In the genomic region with DNA sequence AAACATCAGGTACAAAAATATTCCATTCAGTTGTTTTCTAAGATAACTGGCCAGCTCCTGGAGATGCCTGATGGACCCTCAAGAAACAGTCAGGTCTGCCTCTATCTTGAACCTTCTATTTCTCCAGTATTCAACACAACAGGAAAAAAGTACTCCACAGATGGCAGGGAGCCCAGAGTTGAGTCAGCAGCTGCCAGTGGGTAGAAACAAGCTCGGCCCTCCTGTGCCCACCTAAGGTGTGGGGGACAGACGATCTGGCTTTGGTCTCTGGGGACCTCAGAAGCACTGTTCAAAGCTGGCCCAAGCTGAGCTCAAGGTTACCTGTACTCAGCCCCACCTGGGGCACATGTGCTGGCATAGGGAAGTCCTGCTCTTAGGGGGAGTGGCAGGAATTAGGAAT, we compare ENCODE assay signal across 16 mouse cellular contexts. TPM values are rescaled to one million over a fixed set of nuclear protein-coding genes. Genes with fewer than 3 reads are reported as not detected.
DNase-seq lines count a peak whose midpoint lies in the region; ATAC-seq and TF ChIP-seq lines count a peak whose summit lies in the region.
"Had no signal": no experiment of that assay in that cellular context is flagged by ENCODE, and none has a peak within 500 bp of the region (broad histone marks: within the 10 kb centered on the region; RNA-seq: fewer than 3 reads in every experiment).

No protein-coding gene starts in this region.

- H3K9ac ChIP-seq in intestine, embryonic 16.5 days (ENCODE audit: low read depth, low read length) = no peak overlapping the region
- no peak overlapping the region for H3K9ac ChIP-seq in intestine, embryonic 15.5 days
- H3K9ac ChIP-seq: embryonic facial prominence, embryonic 12.5 days had no signal

- no peak overlapping the region for H3ac ChIP-seq in myocyte (ENCODE audit: control insufficient read depth, insufficient read length)

- 0 out of 2 replicates have a peak overlapping the region, but pooled peaks have one; percentile 4 for H3K27ac ChIP-seq in intestine, embryonic 16.5 days (ENCODE audit: low read length)
- no peak overlapping the region for H3K27ac ChIP-seq in intestine, embryonic 15.5 days
- H3K27ac ChIP-seq: embryonic facial prominence, embryonic 12.5 days; heart, adult 2 months; stomach, postnatal 0 days had no signal

- TF ChIP-seq POLR2A in myocyte (IDR thresholded peaks at IDR 0.05; ENCODE audit: insufficient read length, low read depth) = no peak

- H3K4me1 ChIP-seq in intestine, embryonic 16.5 days (ENCODE audit: control insufficient read depth, insufficient read depth, low read length) = peaks cover 25% of the 10 kb centered on the region
- H3K4me1 ChIP-seq in intestine, embryonic 15.5 days (replicated peaks) = peaks cover 21% of the 10 kb centered on the region

- no peak overlapping the region for H3K4me2 ChIP-seq in intestine, embryonic 16.5 days (ENCODE audit: low read depth, low read length)
- H3K4me2 ChIP-seq in intestine, embryonic 15.5 days (replicated peaks) = no peak overlapping the region
- H3K4me2 ChIP-seq in myocyte (ENCODE audit: low read depth) = peak overlapping the region; percentile 18
- H3K4me2 ChIP-seq: embryonic facial prominence, embryonic 12.5 days; midbrain, embryonic 11.5 days had no signal

- H3K27me3 ChIP-seq in intestine, embryonic 16.5 days (replicated peaks; ENCODE audit: control insufficient read depth, insufficient read depth, low read length) = no peaks in the 10 kb centered on the region
- no peaks in the 10 kb centered on the region for H3K27me3 ChIP-seq in intestine, embryonic 15.5 days (replicated peaks)
- H3K27me3 ChIP-seq in myocyte (ENCODE audit: control insufficient read depth, insufficient read depth, insufficient read length) = no peaks in the 10 kb centered on the region
- H3K27me3 ChIP-seq: embryonic facial prominence, embryonic 12.5 days had no signal

- H3K9me3 ChIP-seq in intestine, embryonic 16.5 days (ENCODE audit: control insufficient read depth, low read length) = no peaks in the 10 kb centered on the region
- no peaks in the 10 kb centered on the region for H3K9me3 ChIP-seq in intestine, embryonic 15.5 days
- H3K9me3 ChIP-seq: embryonic facial prominence, embryonic 12.5 days had no signal

- DNase-seq in adrenal gland, adult (ENCODE audit: inconsistent age in 2 of 2, low spot score in 1 of 2) = peak; percentile 77 to 86
- DNase-seq in adrenal gland, postnatal 4 days (ENCODE audit: low spot score in 2 of 2) = no peak
- peak; percentile 76 for DNase-seq in right cerebral cortex, adult 2 months (ENCODE audit: low spot score in 2 of 2)
- DNase-seq in right cerebral cortex, postnatal 36 days (ENCODE audit: low spot score in 2 of 2) = no peak
- DNase-seq in layer of hippocampus, postnatal 25 days (ENCODE audit: extremely low spot score in 1 of 2, low spot score in 1 of 2) = no peak
- DNase-seq: heart, adult 2 months; kidney, postnatal 10 days; spleen, adult 18-20 months; thymus, postnatal 25 days had no signal

- H3K36me3 ChIP-seq in intestine, embryonic 16.5 days (ENCODE audit: control insufficient read depth, insufficient read depth, low read length) = no peaks in the 10 kb centered on the region
- H3K36me3 ChIP-seq in intestine, embryonic 15.5 days = peaks cover 17% of the 10 kb centered on the region; the same call in 1 of the 2 replicates
- peaks cover 5% of the 10 kb centered on the region for H3K36me3 ChIP-seq in myocyte (ENCODE audit: control insufficient read depth, insufficient read depth)

- peaks cover 34% of the 10 kb centered on the region for H3K79me2 ChIP-seq in myocyte (ENCODE audit: control insufficient read depth, insufficient read depth)

- whole genome bisulfite sequencing in intestine, embryonic 16.5 days = 62% methylated on average over 2 of the region's 2 CpGs
- 56% methylated on average over 2 of the region's 2 CpGs for WGBS in intestine, embryonic 15.5 days

- no peak for ATAC-seq in intestine, embryonic 16.5 days
- no peak for ATAC-seq in intestine, embryonic 15.5 days

- H3K4me3 ChIP-seq in intestine, embryonic 16.5 days (ENCODE audit: low read length) = no peak overlapping the region
- H3K4me3 ChIP-seq in intestine, embryonic 15.5 days (replicated peaks) = no peak overlapping the region
- H3K4me3 ChIP-seq in myocyte = no peak overlapping the region
- H3K4me3 ChIP-seq: embryonic facial prominence, embryonic 12.5 days; heart, adult 2 months had no signal

TF ChIP-seq in myocyte, 11 proteins besides CTCF, POLR2A, EP300 and RAD21:
- TF ChIP-seq MYOG (IDR thresholded peaks at IDR 0.05; ENCODE audit: control insufficient read depth in 1 of 3, insufficient read depth in 1 of 3, insufficient read length in 2 of 3, low read depth in 2 of 3) = no peak
- TF ChIP-seq TCF3 (IDR thresholded peaks at IDR 0.05; ENCODE audit: insufficient read length, low read depth) = no peak
- TF ChIP-seq MYOD1 (IDR thresholded peaks at IDR 0.05; ENCODE audit: control insufficient read depth in 1 of 3, insufficient read length in 2 of 3, low read depth in 2 of 3) = no peak
- TF ChIP-seq TCF12 (IDR thresholded peaks at IDR 0.05; ENCODE audit: insufficient read depth, poor library complexity, severe bottlenecking) = no peak
- no peak for TF ChIP-seq REST (IDR thresholded peaks at IDR 0.05; ENCODE audit: insufficient read depth, insufficient read length)
- no peak for TF ChIP-seq MAX (IDR thresholded peaks at IDR 0.05; ENCODE audit: low read depth)
- no peak for TF ChIP-seq E2F4 (IDR thresholded peaks at IDR 0.05; ENCODE audit: insufficient read depth)
- TF ChIP-seq USF1 (IDR thresholded peaks at IDR 0.05; ENCODE audit: low read depth) = no peak
- no peak for TF ChIP-seq SRF (IDR thresholded peaks at IDR 0.05; ENCODE audit: control insufficient read depth, insufficient read length, low read depth)

RNA-seq across cellular contexts. Expression of gene Uba52, which starts 2.8 kb away (rescaled TPM):
- total RNA-seq in adrenal gland, postnatal 4 days (2021) = 1,000 to 10,000 TPM; 1,529 to 1,618 TPM
- 991 TPM in 2 replicates for polyA plus RNA-seq in intestine, embryonic 16.5 days (2015; fragmentation: Nextera tagmentation; extraction: Ambion mirVana)
- polyA plus RNA-seq in intestine, embryonic 15.5 days (2015; fragmentation: Nextera tagmentation; extraction: Ambion mirVana) = 957 and 992 TPM in 2 replicates
- 2,253 TPM for polyA plus RNA-seq in myocyte (2012; fragmentation: generic; extraction: Trizol)
- 1,000 to 10,000 TPM; 1,005 to 1,128 TPM for total RNA-seq in layer of hippocampus, postnatal 25 days (2021)

RNA-seq across cellular contexts. Expression of gene Rex1bd, which starts 6.9 kb away (rescaled TPM):
- total RNA-seq in adrenal gland, postnatal 4 days (2021) = 100 to 1,000 TPM; 105 to 109 TPM
- polyA plus RNA-seq in intestine, embryonic 16.5 days (2015; fragmentation: Nextera tagmentation; extraction: Ambion mirVana) = 130 and 137 TPM in 2 replicates
- 121 and 132 TPM in 2 replicates for polyA plus RNA-seq in intestine, embryonic 15.5 days (2015; fragmentation: Nextera tagmentation; extraction: Ambion mirVana)
- polyA plus RNA-seq in myocyte (2012; fragmentation: generic; extraction: Trizol) = 259 TPM
- total RNA-seq in layer of hippocampus, postnatal 25 days (2021) = 100 to 1,000 TPM in 1 of 2 experiments, 10 to 100 TPM in 1; 91.1 to 101 TPM

RNA-seq across cellular contexts. Expression of gene Fkbp8, which starts 14.1 kb away (rescaled TPM):
- total RNA-seq in adrenal gland, postnatal 4 days (2021) = 100 to 1,000 TPM; 315 to 322 TPM
- 320 and 328 TPM in 2 replicates for polyA plus RNA-seq in intestine, embryonic 16.5 days (2015; fragmentation: Nextera tagmentation; extraction: Ambion mirVana)
- polyA plus RNA-seq in intestine, embryonic 15.5 days (2015; fragmentation: Nextera tagmentation; extraction: Ambion mirVana) = 277 and 331 TPM in 2 replicates
- polyA plus RNA-seq in myocyte (2012; fragmentation: generic; extraction: Trizol) = 329 TPM
- 100 to 1,000 TPM; 432 to 468 TPM for total RNA-seq in layer of hippocampus, postnatal 25 days (2021)

RNA-seq across cellular contexts. Expression of gene Kxd1, which starts 14.3 kb away (rescaled TPM):
- total RNA-seq in adrenal gland, postnatal 4 days (2021) = 10 to 100 TPM; 80.4 to 80.5 TPM
- 65.3 and 67.3 TPM in 2 replicates for polyA plus RNA-seq in intestine, embryonic 16.5 days (2015; fragmentation: Nextera tagmentation; extraction: Ambion mirVana)
- 60.5 and 65.8 TPM in 2 replicates for polyA plus RNA-seq in intestine, embryonic 15.5 days (2015; fragmentation: Nextera tagmentation; extraction: Ambion mirVana)
- polyA plus RNA-seq in myocyte (2012; fragmentation: generic; extraction: Trizol) = 73.8 TPM
- total RNA-seq in layer of hippocampus, postnatal 25 days (2021) = 10 to 100 TPM; 37.8 to 38.0 TPM

RNA-seq across cellular contexts. Expression of gene Crlf1, which starts 20.5 kb away (rescaled TPM):
- under 1 TPM in 1 of 2 experiments, not detected in 1; 0.45 TPM for total RNA-seq in adrenal gland, postnatal 4 days (2021)
- polyA plus RNA-seq in intestine, embryonic 16.5 days (2015; fragmentation: Nextera tagmentation; extraction: Ambion mirVana) = 1.6 and 1.7 TPM in 2 replicates
- 0.95 and 1.2 TPM in 2 replicates for polyA plus RNA-seq in intestine, embryonic 15.5 days (2015; fragmentation: Nextera tagmentation; extraction: Ambion mirVana)
- 99.1 TPM for polyA plus RNA-seq in myocyte (2012; fragmentation: generic; extraction: Trizol)
- total RNA-seq in layer of hippocampus, postnatal 25 days (2021) = 10 to 100 TPM; 45.2 to 49.5 TPM
- total RNA-seq: hematopoietic stem cell, adult 5-6 weeks had no signal

Comparison
In these comparisons a context has a peak if more than half of its experiments do, and no peak if none do; other contexts are left out.
1. DNase-seq: peak in adrenal gland, adult (2 of 2) and right cerebral cortex, adult 2 months (2 of 2); none in adrenal gland, postnatal 4 days (0 of 2), right cerebral cortex, postnatal 36 days (0 of 2) and layer of hippocampus, postnatal 25 days (0 of 2).